Comparison of ENCODE assay signal across 20 mouse cellular contexts in genomic region chr13:49156645-49157044, GRCm38 (mm10). TPM values are rescaled to one million over a fixed set of nuclear protein-coding genes. Genes with fewer than 3 reads are reported as not detected.
DNase-seq lines count a peak whose midpoint lies in the region; ATAC-seq and TF ChIP-seq lines count a peak whose summit lies in the region.
"Had no signal": no experiment of that assay in that cellular context is flagged by ENCODE, and none has a peak within 500 bp of the region (broad histone marks: within the 10 kb centered on the region; RNA-seq: fewer than 3 reads in every experiment).

No protein-coding gene starts in this region.

- TF ChIP-seq RAD21 in MEL (IDR thresholded peaks at IDR 0.05; ENCODE audit: low read depth, low read length), result peak; percentile 11; the same call in 1 of the 2 replicates

- no peaks in the 10 kb centered on the region for H3K36me3 ChIP-seq in hindbrain, postnatal 0 days (ENCODE audit: insufficient read depth, low read length)
- H3K36me3 ChIP-seq in hindbrain, embryonic 14.5 days (replicated peaks; ENCODE audit: control insufficient read depth, insufficient read depth), result no peaks in the 10 kb centered on the region
- no peaks in the 10 kb centered on the region for H3K36me3 ChIP-seq in midbrain, postnatal 0 days (ENCODE audit: insufficient read depth, low read length)
- H3K36me3 ChIP-seq in midbrain, embryonic 16.5 days (ENCODE audit: control insufficient read depth, insufficient read depth, low read length), result no peaks in the 10 kb centered on the region
- no peaks in the 10 kb centered on the region for H3K36me3 ChIP-seq in MEL (ENCODE audit: control insufficient read depth in 1 of 2, insufficient read depth in 2 of 2, low read length in 2 of 2)
- no peaks in the 10 kb centered on the region for H3K36me3 ChIP-seq in small intestine, adult 2 months (ENCODE audit: control insufficient read depth, insufficient read depth, low read length)
- H3K36me3 ChIP-seq: forebrain, embryonic 10.5 days; G1E; heart, embryonic 12.5 days; hindbrain, embryonic 13.5 days; kidney, embryonic 15.5 days; midbrain, embryonic 10.5 days; neural tube, embryonic 12.5 days had no signal

- no peak for TF ChIP-seq EP300 in MEL (IDR thresholded peaks at IDR 0.05; ENCODE audit: low read depth in 1 of 2, low read length in 2 of 2)

- no peak overlapping the region for H3K4me3 ChIP-seq in hindbrain, postnatal 0 days (ENCODE audit: low read length)
- no peak overlapping the region for H3K4me3 ChIP-seq in hindbrain, embryonic 14.5 days (replicated peaks; ENCODE audit: low read length)
- no peak overlapping the region for H3K4me3 ChIP-seq in midbrain, postnatal 0 days (ENCODE audit: low read depth, low read length)
- H3K4me3 ChIP-seq in midbrain, embryonic 16.5 days (ENCODE audit: low read depth, low read length), result no peak overlapping the region
- no peak overlapping the region for H3K4me3 ChIP-seq in MEL (ENCODE audit: control insufficient read depth in 1 of 2, insufficient read depth in 1 of 2, low read depth in 2 of 2, low read length in 2 of 2)
- H3K4me3 ChIP-seq in small intestine, adult 2 months (ENCODE audit: low read depth, low read length), result no peak overlapping the region
- H3K4me3 ChIP-seq: forebrain, embryonic 10.5 days; heart, embryonic 12.5 days; hindbrain, embryonic 13.5 days; kidney, embryonic 15.5 days; midbrain, embryonic 10.5 days; neural tube, embryonic 12.5 days had no signal

- DNase-seq in hindbrain, postnatal 0 days (ENCODE audit: low spot score), result no peak
- no peak for DNase-seq in hindbrain, embryonic 14.5 days (ENCODE audit: low spot score)
- DNase-seq in midbrain, postnatal 0 days (ENCODE audit: low spot score), result no peak
- DNase-seq in MEL (ENCODE audit: low read depth, low spot score), result no peak
- no peak for DNase-seq in ovary, postnatal 10 days (ENCODE audit: low spot score)
- DNase-seq: cerebellum, postnatal 25 days; gastrocnemius, postnatal 14 days; layer of hippocampus, adult 9-11 months; lung, postnatal 10 days; right cerebral cortex, adult 18-20 months; thymus, postnatal 36 days had no signal

- WGBS in hindbrain, postnatal 0 days, result 71% methylated on average over 4 of the region's 4 CpGs
- 70% methylated on average over 4 of the region's 4 CpGs for WGBS in hindbrain, embryonic 14.5 days
- WGBS in midbrain, postnatal 0 days, result 72% methylated on average over 4 of the region's 4 CpGs
- 77% methylated on average over 4 of the region's 4 CpGs for WGBS in midbrain, embryonic 16.5 days
- WGBS in small intestine, adult 2 months, result 82% methylated on average over 4 of the region's 4 CpGs

- no peak overlapping the region for H3K9ac ChIP-seq in hindbrain, postnatal 0 days (replicated peaks; ENCODE audit: low read length)
- no peak overlapping the region for H3K9ac ChIP-seq in hindbrain, embryonic 14.5 days
- H3K9ac ChIP-seq in midbrain, postnatal 0 days (replicated peaks; ENCODE audit: low read length, poor library complexity, severe bottlenecking), result no peak overlapping the region
- no peak overlapping the region for H3K9ac ChIP-seq in midbrain, embryonic 16.5 days (ENCODE audit: low read depth, low read length)
- no peak overlapping the region for H3K9ac ChIP-seq in MEL (ENCODE audit: control insufficient read depth, low read depth, low read length, poor library complexity, severe bottlenecking)
- H3K9ac ChIP-seq: heart, embryonic 12.5 days; hindbrain, embryonic 13.5 days; kidney, embryonic 15.5 days; neural tube, embryonic 12.5 days had no signal

- H3K79me2 ChIP-seq in MEL (ENCODE audit: control insufficient read depth, insufficient read depth, low read length, poor library complexity), result no peaks in the 10 kb centered on the region

- H3K27ac ChIP-seq in hindbrain, postnatal 0 days, result no peak overlapping the region
- no peak overlapping the region for H3K27ac ChIP-seq in hindbrain, embryonic 14.5 days
- H3K27ac ChIP-seq in midbrain, postnatal 0 days (ENCODE audit: low read depth, low read length), result no peak overlapping the region
- no peak overlapping the region for H3K27ac ChIP-seq in midbrain, embryonic 16.5 days (ENCODE audit: low read length)
- no peak overlapping the region for H3K27ac ChIP-seq in MEL (ENCODE audit: control insufficient read depth, low read depth, low read length)
- H3K27ac ChIP-seq in small intestine, adult 2 months (ENCODE audit: insufficient read depth, low read depth, low read length), result no peak overlapping the region
- H3K27ac ChIP-seq: forebrain, embryonic 10.5 days; hindbrain, embryonic 13.5 days; kidney, embryonic 15.5 days; midbrain, embryonic 10.5 days; neural tube, embryonic 12.5 days had no signal

- no peaks in the 10 kb centered on the region for H3K4me1 ChIP-seq in hindbrain, postnatal 0 days (ENCODE audit: insufficient read depth, low read length)
- no peaks in the 10 kb centered on the region for H3K4me1 ChIP-seq in hindbrain, embryonic 14.5 days (replicated peaks; ENCODE audit: control insufficient read depth, insufficient read depth, low read length)
- H3K4me1 ChIP-seq in midbrain, postnatal 0 days (ENCODE audit: insufficient read depth, low read length), result no peaks in the 10 kb centered on the region
- no peaks in the 10 kb centered on the region for H3K4me1 ChIP-seq in midbrain, embryonic 16.5 days (ENCODE audit: control insufficient read depth, insufficient read depth, low read length)
- no peaks in the 10 kb centered on the region for H3K4me1 ChIP-seq in MEL (ENCODE audit: control insufficient read depth in 1 of 2, insufficient read depth in 2 of 2, low read length in 2 of 2)
- peaks cover 6% of the 10 kb centered on the region for H3K4me1 ChIP-seq in small intestine, adult 2 months (ENCODE audit: control insufficient read depth, insufficient read depth, insufficient read length, low read length)
- H3K4me1 ChIP-seq: forebrain, embryonic 10.5 days; hindbrain, embryonic 13.5 days; neural tube, embryonic 12.5 days had no signal

- H3K4me2 ChIP-seq in hindbrain, postnatal 0 days (ENCODE audit: low read depth, low read length), result no peak overlapping the region
- no peak overlapping the region for H3K4me2 ChIP-seq in hindbrain, embryonic 14.5 days (replicated peaks)
- no peak overlapping the region for H3K4me2 ChIP-seq in midbrain, postnatal 0 days (ENCODE audit: low read depth, low read length, poor library complexity, severe bottlenecking)
- H3K4me2 ChIP-seq in midbrain, embryonic 16.5 days (ENCODE audit: low read length), result no peak overlapping the region
- H3K4me2 ChIP-seq: heart, embryonic 12.5 days; hindbrain, embryonic 13.5 days; kidney, embryonic 15.5 days; neural tube, embryonic 12.5 days had no signal

- no peaks in the 10 kb centered on the region for H3K27me3 ChIP-seq in hindbrain, postnatal 0 days (ENCODE audit: insufficient read depth, low read length)
- H3K27me3 ChIP-seq in hindbrain, embryonic 14.5 days (ENCODE audit: control insufficient read depth, insufficient read depth, low read length), result no peaks in the 10 kb centered on the region
- H3K27me3 ChIP-seq in midbrain, postnatal 0 days (ENCODE audit: insufficient read depth, low read length), result no peaks in the 10 kb centered on the region
- no peaks in the 10 kb centered on the region for H3K27me3 ChIP-seq in midbrain, embryonic 16.5 days (ENCODE audit: control insufficient read depth, insufficient read depth, low read depth, low read length)
- 0 out of 4 replicates have a peak, but pooled peaks cover 0 to 6% of the 10 kb centered on the region in 2 experiments for H3K27me3 ChIP-seq in MEL (ENCODE audit: control insufficient read depth in 1 of 2, insufficient read depth in 2 of 2, low read length in 2 of 2)
- H3K27me3 ChIP-seq in small intestine, adult 2 months (ENCODE audit: control insufficient read depth, insufficient read depth, low read length), result no peaks in the 10 kb centered on the region
- H3K27me3 ChIP-seq: neural tube, embryonic 12.5 days had no signal

- ATAC-seq in hindbrain, postnatal 0 days, result no peak
- ATAC-seq in hindbrain, embryonic 14.5 days (ENCODE audit: low FRiP score), result no peak
- no peak for ATAC-seq in midbrain, postnatal 0 days (ENCODE audit: low FRiP score)
- no peak for ATAC-seq in midbrain, embryonic 16.5 days

- no peaks in the 10 kb centered on the region for H3K9me3 ChIP-seq in hindbrain, postnatal 0 days (ENCODE audit: low read length)
- H3K9me3 ChIP-seq in hindbrain, embryonic 14.5 days (ENCODE audit: control insufficient read depth, low read length), result no peaks in the 10 kb centered on the region; the same call in 1 of the 2 replicates
- H3K9me3 ChIP-seq in midbrain, postnatal 0 days (ENCODE audit: low read length), result no peaks in the 10 kb centered on the region
- no peaks in the 10 kb centered on the region for H3K9me3 ChIP-seq in midbrain, embryonic 16.5 days (replicated peaks; ENCODE audit: control insufficient read depth, low read length, poor library complexity, severe bottlenecking)
- H3K9me3 ChIP-seq in MEL (replicated peaks; ENCODE audit: insufficient read depth, low read length), result no peaks in the 10 kb centered on the region
- H3K9me3 ChIP-seq: G1E; hindbrain, embryonic 13.5 days; kidney, embryonic 15.5 days had no signal

- TF ChIP-seq POLR2A in MEL (IDR thresholded peaks at IDR 0.05; ENCODE audit: control insufficient read depth in 1 of 2, insufficient read depth in 1 of 2, low read depth in 1 of 2, low read length in 2 of 2, poor library complexity in 1 of 2), result no peak
- TF ChIP-seq POLR2A in small intestine, adult 2 months (IDR thresholded peaks at IDR 0.05; ENCODE audit: low read depth, low read length), result no peak

- TF ChIP-seq CTCF in hindbrain, postnatal 0 days (IDR thresholded peaks at IDR 0.05; ENCODE audit: low read depth), result peak; percentile 59
- TF ChIP-seq CTCF in midbrain, postnatal 0 days (IDR thresholded peaks at IDR 0.05), result peak; percentile 60
- TF ChIP-seq CTCF in MEL (IDR thresholded peaks at IDR 0.05 in 2 of 3, conservative IDR thresholded peaks at IDR 0.05 in 1 of 3; ENCODE audit: control insufficient read depth in 1 of 3, insufficient read depth in 1 of 3, low read depth in 2 of 3, low read length in 3 of 3, poor library complexity in 1 of 3, severe bottlenecking in 1 of 3), result peak; percentile 41 to 57 (median 46); a peak in 5 of 6 replicates
- peak; percentile 29; the same call in 1 of the 2 replicates for TF ChIP-seq CTCF in small intestine, adult 2 months (IDR thresholded peaks at IDR 0.05; ENCODE audit: extremely low read depth, insufficient read length, insufficient replicate concordance, low read depth, low read length)

RNA-seq across cellular contexts. Expression of gene Wnk2, which starts 8.8 kb away (rescaled TPM):
- total RNA-seq in hindbrain, postnatal 0 days (2014; rRNA removed), result 63.8 and 68.9 TPM in 2 replicates
- 14.5 and 15.1 TPM in 2 replicates for polyA plus RNA-seq in hindbrain, postnatal 0 days (2015; fragmentation: Nextera tagmentation; extraction: Ambion mirVana)
- polyA plus RNA-seq in hindbrain, embryonic 14.5 days (2014; fragmentation: Nextera tagmentation; extraction: Ambion mirVana), result 23.3 and 28.0 TPM in 2 replicates
- 62.9 and 63.4 TPM in 2 replicates for total RNA-seq in midbrain, postnatal 0 days (2014; rRNA removed)
- polyA plus RNA-seq in midbrain, postnatal 0 days (2015; fragmentation: Nextera tagmentation; extraction: Ambion mirVana), result 15.2 and 17.7 TPM in 2 replicates
- polyA plus RNA-seq in midbrain, embryonic 16.5 days (2015; fragmentation: Nextera tagmentation; extraction: Ambion mirVana), result 20.8 TPM in 2 replicates
- total RNA-seq in MEL (2012; rRNA removed), result not detected in 2 replicates
- polyA plus RNA-seq in MEL (2012; ENCODE audit: insufficient read depth in 1 of 2, insufficient read length in 2 of 2, low read depth in 1 of 2, low replicate concordance in 2 of 2, missing spikeins in 1 of 2), result under 1 TPM in 1 of 2 experiments, not detected in 1; 0.04 TPM
- 18.4 and 19.5 TPM in 2 replicates for polyA plus RNA-seq in small intestine, adult 2 months (2012; rRNA removed)
- polyA plus RNA-seq: G1E had no signal

RNA-seq across cellular contexts. Expression of gene Ninj1, which starts 30.6 kb away (rescaled TPM):
- total RNA-seq in hindbrain, postnatal 0 days (2014; rRNA removed), result 44.1 and 54.4 TPM in 2 replicates
- polyA plus RNA-seq in hindbrain, postnatal 0 days (2015; fragmentation: Nextera tagmentation; extraction: Ambion mirVana), result 50.0 and 50.7 TPM in 2 replicates
- polyA plus RNA-seq in hindbrain, embryonic 14.5 days (2014; fragmentation: Nextera tagmentation; extraction: Ambion mirVana), result 33.3 and 33.5 TPM in 2 replicates
- total RNA-seq in midbrain, postnatal 0 days (2014; rRNA removed), result 19.4 and 29.7 TPM in 2 replicates
- 34.8 and 36.5 TPM in 2 replicates for polyA plus RNA-seq in midbrain, postnatal 0 days (2015; fragmentation: Nextera tagmentation; extraction: Ambion mirVana)
- polyA plus RNA-seq in midbrain, embryonic 16.5 days (2015; fragmentation: Nextera tagmentation; extraction: Ambion mirVana), result 19.3 and 22.3 TPM in 2 replicates
- 23.2 and 30.5 TPM in 2 replicates for total RNA-seq in MEL (2012; rRNA removed)
- polyA plus RNA-seq in MEL (2012; ENCODE audit: insufficient read depth in 1 of 2, insufficient read length in 2 of 2, low read depth in 1 of 2, low replicate concordance in 2 of 2, missing spikeins in 1 of 2), result 10 to 100 TPM in 1 of 2 experiments, not detected in 1; 69.8 TPM
- 53.6 and 84.7 TPM in 2 replicates for polyA plus RNA-seq in small intestine, adult 2 months (2012; rRNA removed)

RNA-seq across cellular contexts. Expression of gene Card19, which starts 59.2 kb away (rescaled TPM):
- 18.4 and 34.8 TPM in 2 replicates for total RNA-seq in hindbrain, postnatal 0 days (2014; rRNA removed)
- 49.6 and 50.8 TPM in 2 replicates for polyA plus RNA-seq in hindbrain, postnatal 0 days (2015; fragmentation: Nextera tagmentation; extraction: Ambion mirVana)
- 31.0 and 37.0 TPM in 2 replicates for polyA plus RNA-seq in hindbrain, embryonic 14.5 days (2014; fragmentation: Nextera tagmentation; extraction: Ambion mirVana)
- 25.8 and 32.7 TPM in 2 replicates for total RNA-seq in midbrain, postnatal 0 days (2014; rRNA removed)
- polyA plus RNA-seq in midbrain, postnatal 0 days (2015; fragmentation: Nextera tagmentation; extraction: Ambion mirVana), result 39.8 and 44.5 TPM in 2 replicates
- 26.5 and 27.6 TPM in 2 replicates for polyA plus RNA-seq in midbrain, embryonic 16.5 days (2015; fragmentation: Nextera tagmentation; extraction: Ambion mirVana)
- 14.5 and 15.8 TPM in 2 replicates for total RNA-seq in MEL (2012; rRNA removed)
- 10 to 100 TPM in 1 of 2 experiments, not detected in 1; 51.8 TPM for polyA plus RNA-seq in MEL (2012; ENCODE audit: insufficient read depth in 1 of 2, insufficient read length in 2 of 2, low read depth in 1 of 2, low replicate concordance in 2 of 2, missing spikeins in 1 of 2)
- polyA plus RNA-seq in small intestine, adult 2 months (2012; rRNA removed), result 107 and 237 TPM in 2 replicates

Comparison
In these comparisons a context has a peak if more than half of its experiments do, and no peak if none do; other contexts are left out.
1. RNA of gene Wnk2, which starts 8.8 kb away (polyA plus RNA-seq): 23.3 to 28.0 TPM in hindbrain, embryonic 14.5 days, 20.8 TPM in midbrain, embryonic 16.5 days, 18.4 to 19.5 TPM in small intestine, adult 2 months, 15.2 to 17.7 TPM in midbrain, postnatal 0 days and 14.5 to 15.1 TPM in hindbrain, postnatal 0 days; 0.04 TPM in MEL; every median in the first group is over 10 times any median in the second.
2. Peak in every context shown above with its lines, with median percentiles within 50 percentile points of each other: CTCF ChIP-seq.